Comparison of ENCODE assay signal across 15 mouse cellular contexts in the genomic region with DNA sequence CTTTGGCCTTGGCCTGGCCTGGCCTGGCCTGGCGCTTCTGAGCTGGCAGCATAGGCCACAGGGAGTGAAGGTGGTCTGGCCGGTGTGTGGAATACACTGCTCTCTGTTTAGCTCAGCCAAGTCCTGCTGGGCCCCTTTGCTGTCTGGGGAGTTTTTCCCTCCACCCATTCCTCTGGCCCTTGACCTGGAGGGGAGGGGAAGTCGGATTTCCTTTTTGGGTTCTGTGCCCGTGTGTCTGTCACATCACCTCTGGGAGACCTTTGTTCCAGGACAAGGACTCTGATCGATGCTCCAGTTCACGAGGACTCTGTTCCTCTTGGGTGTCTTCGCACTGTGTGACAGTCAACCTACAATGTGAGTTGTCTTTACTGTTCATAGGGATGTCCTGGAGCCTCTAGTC. TPM values are rescaled to one million over a fixed set of nuclear protein-coding genes. Genes with fewer than 3 reads are reported as not detected.
DNase-seq lines count a peak whose midpoint lies in the region; ATAC-seq and TF ChIP-seq lines count a peak whose summit lies in the region.
"Had no signal": no experiment of that assay in that cellular context is flagged by ENCODE, and none has a peak within 500 bp of the region (broad histone marks: within the 10 kb centered on the region; RNA-seq: fewer than 3 reads in every experiment).

No protein-coding gene starts in this region.

- H3K27ac ChIP-seq in liver, adult 2 months (replicated peaks; ENCODE audit: insufficient read depth, low read depth, low read length): peak overlapping the region; percentile 79
- H3K27ac ChIP-seq in liver, embryonic 12.5 days: no peak overlapping the region
- peak overlapping the region; percentile 7; the same call in 1 of the 2 replicates for H3K27ac ChIP-seq in heart, embryonic 15.5 days
- peak overlapping the region; percentile 64 for H3K27ac ChIP-seq in liver, postnatal 0 days (ENCODE audit: low read depth)
- H3K27ac ChIP-seq: midbrain, embryonic 10.5 days had no signal

- peak overlapping the region; percentile 35 for H3K9ac ChIP-seq in liver, adult 2 months (ENCODE audit: low read depth, low read length)
- H3K9ac ChIP-seq in liver, embryonic 12.5 days: no peak overlapping the region
- no peak overlapping the region for H3K9ac ChIP-seq in heart, embryonic 15.5 days
- 0 out of 2 replicates have a peak overlapping the region, but pooled peaks have one; percentile 16 for H3K9ac ChIP-seq in liver, postnatal 0 days (replicated peaks)
- H3K9ac ChIP-seq: forebrain, postnatal 0 days had no signal

- no peaks in the 10 kb centered on the region for H3K36me3 ChIP-seq in liver, adult 2 months (ENCODE audit: control insufficient read depth, insufficient read depth, low read length)
- peaks cover 9% of the 10 kb centered on the region for H3K36me3 ChIP-seq in liver, embryonic 12.5 days
- no peaks in the 10 kb centered on the region for H3K36me3 ChIP-seq in heart, embryonic 15.5 days
- 0 out of 2 replicates have a peak, but pooled peaks cover 6% of the 10 kb centered on the region for H3K36me3 ChIP-seq in liver, postnatal 0 days (replicated peaks; ENCODE audit: insufficient read depth, low read length)

- no peak overlapping the region for H3K4me3 ChIP-seq in liver, adult 2 months (ENCODE audit: insufficient read depth, low read depth, low read length)
- H3K4me3 ChIP-seq in liver, embryonic 12.5 days: no peak overlapping the region
- H3K4me3 ChIP-seq in heart, embryonic 15.5 days: no peak overlapping the region
- no peak overlapping the region for H3K4me3 ChIP-seq in liver, postnatal 0 days (ENCODE audit: low read depth, low read length)
- H3K4me3 ChIP-seq: midbrain, embryonic 10.5 days had no signal

- DNase-seq in heart, adult 8-10 months (ENCODE audit: low spot score): peak; percentile 42
- no peak for DNase-seq in heart, postnatal 10 days
- DNase-seq in liver, adult 2 months (ENCODE audit: extremely low read depth, low read depth, low spot score): peak; percentile 96
- peak; percentile 35 for DNase-seq in liver, postnatal 0 days
- no peak for DNase-seq in right cerebral cortex, postnatal 4 days
- DNase-seq: cerebellum, adult 11-12 months; forebrain, postnatal 0 days; gastrocnemius, postnatal 36 days; left cerebral cortex, postnatal 4 days; spleen, adult 18-20 months had no signal

- 8% methylated on average over 7 of the region's 7 CpGs for WGBS in liver, adult 2 months
- WGBS in liver, embryonic 12.5 days (ENCODE audit: insufficient replicate concordance): 53% methylated on average over 7 of the region's 7 CpGs
- WGBS in heart, embryonic 15.5 days: 40% methylated on average over 7 of the region's 7 CpGs
- WGBS in liver, postnatal 0 days (ENCODE audit: insufficient replicate concordance): 39% methylated on average over 7 of the region's 7 CpGs

- H3K4me1 ChIP-seq in liver, adult 2 months (ENCODE audit: control insufficient read depth, insufficient read depth, low read length): peaks cover 65% of the 10 kb centered on the region
- H3K4me1 ChIP-seq in liver, embryonic 12.5 days: peaks cover 79% of the 10 kb centered on the region
- peaks cover 90% of the 10 kb centered on the region for H3K4me1 ChIP-seq in heart, embryonic 15.5 days (replicated peaks)
- H3K4me1 ChIP-seq in liver, postnatal 0 days (ENCODE audit: insufficient read depth): peaks cover 55% of the 10 kb centered on the region

- ATAC-seq in liver, embryonic 12.5 days: no peak; the same call in 1 of the 2 replicates
- no peak for ATAC-seq in heart, embryonic 15.5 days (replicated peaks; ENCODE audit: insufficient number of reproducible peaks, insufficient read depth, low FRiP score, low read depth)
- ATAC-seq in liver, postnatal 0 days: peak; percentile 62
- ATAC-seq: forebrain, postnatal 0 days; inflammation-experienced regulatory T-cells, adult 6 months; Patski had no signal

- peak; percentile 60 for TF ChIP-seq EP300 in liver, postnatal 0 days (IDR thresholded peaks at IDR 0.05; ENCODE audit: low read depth)

- H3K79me2 ChIP-seq in liver, adult 2 months (ENCODE audit: control insufficient read depth, insufficient read depth, low read length): peaks cover 71% of the 10 kb centered on the region; the same call in 1 of the 2 replicates

- no peak overlapping the region for H3K4me2 ChIP-seq in liver, embryonic 12.5 days
- no peak overlapping the region for H3K4me2 ChIP-seq in heart, embryonic 15.5 days
- peak overlapping the region; percentile 7; the same call in 1 of the 2 replicates for H3K4me2 ChIP-seq in liver, postnatal 0 days (ENCODE audit: low read depth, low read length)

- TF ChIP-seq CTCF in liver, adult 2 months (IDR thresholded peaks at IDR 0.05; ENCODE audit: low read depth, low read length): no peak
- TF ChIP-seq CTCF in liver, postnatal 0 days (IDR thresholded peaks at IDR 0.05; ENCODE audit: low read depth): no peak

- H3K27me3 ChIP-seq in liver, adult 2 months (ENCODE audit: control insufficient read depth, insufficient read depth, low read length): no peaks in the 10 kb centered on the region
- H3K27me3 ChIP-seq in liver, embryonic 12.5 days (replicated peaks): no peaks in the 10 kb centered on the region
- H3K27me3 ChIP-seq in heart, embryonic 15.5 days: no peaks in the 10 kb centered on the region
- H3K27me3 ChIP-seq in liver, postnatal 0 days (ENCODE audit: insufficient read depth, low read length): no peaks in the 10 kb centered on the region
- H3K27me3 ChIP-seq: Patski had no signal

- H3K9me3 ChIP-seq in liver, embryonic 12.5 days (replicated peaks): no peaks in the 10 kb centered on the region
- H3K9me3 ChIP-seq in heart, embryonic 15.5 days (replicated peaks): no peaks in the 10 kb centered on the region
- no peaks in the 10 kb centered on the region for H3K9me3 ChIP-seq in liver, postnatal 0 days (ENCODE audit: low read length)
- H3K9me3 ChIP-seq: midbrain, embryonic 10.5 days had no signal

- intact Hi-C loops in heart, postnatal 10 days (cut with DNase I): no loop called here

- no peak for TF ChIP-seq POLR2A in liver, adult 2 months (IDR thresholded peaks at IDR 0.05; ENCODE audit: extremely low read depth, insufficient read depth, low read length)

RNA-seq across cellular contexts. Expression of a gene that starts 11.7 kb away (rescaled TPM):
- total RNA-seq in heart, adult 8-10 months (2022): 10 to 100 TPM; 30.4 to 35.4 (median 33.8) TPM
- total RNA-seq in heart, postnatal 10 days (2021): 100 to 1,000 TPM; 115 to 117 TPM
- 146 and 163 TPM in 2 replicates for total RNA-seq in liver, adult 2 months (2014; rRNA removed)
- polyA plus RNA-seq in liver, adult 2 months (2012; rRNA removed): 92.4 and 116 TPM in 2 replicates
- 138 and 143 TPM in 2 replicates for polyA plus RNA-seq in liver, embryonic 12.5 days (2016; fragmentation: Nextera tagmentation; extraction: Ambion mirVana)
- polyA plus RNA-seq in heart, embryonic 15.5 days (2015; fragmentation: Nextera tagmentation; extraction: Ambion mirVana): 341 and 401 TPM in 2 replicates
- polyA plus RNA-seq in liver, postnatal 0 days (2015; fragmentation: Nextera tagmentation; extraction: Ambion mirVana): 128 and 143 TPM in 2 replicates

Comparison
In these comparisons a context has a peak if more than half of its experiments do, and no peak if none do; other contexts are left out.
1. DNase-seq: peak in heart, adult 8-10 months (single experiment), liver, adult 2 months (single experiment) and liver, postnatal 0 days (single experiment); none in heart, postnatal 10 days (0 of 2) and right cerebral cortex, postnatal 4 days (single experiment).
2. H3K9ac ChIP-seq: peak in liver, adult 2 months (single experiment) and liver, postnatal 0 days (single experiment); none in liver, embryonic 12.5 days (single experiment) and heart, embryonic 15.5 days (single experiment).